Mouse (Mus musculus) testis, adult 2 months (tissue): ENCODE measurements at regions not wholly inside any gene's neighbourhood (a gene's known extent, or its start where the extent isn't known, plus 50 kb on each side); places are given as distances from the start of the nearest gene placed in this dataset.

ENCODE experiments used
- CTCF ChIP-seq: fragments of 200-500 bp; IDR thresholded peaks from 2 replicates; pipeline ENCODE4 v1.5.1; 2012; ENCODE audit warnings: low read depth, mild to moderate bottlenecking, inconsistent platforms, low read length, moderate library complexity; ENCODE audit not compliant: control insufficient read depth, insufficient read depth, insufficient replicate concordance
- POLR2A ChIP-seq: fragments of 200-500 bp; IDR thresholded peaks from 2 replicates; pipeline ENCODE4 v1.6.1; 2012; ENCODE audit warnings: low read depth, mild to moderate bottlenecking, inconsistent platforms, low read length, moderate library complexity; ENCODE audit not compliant: control insufficient read depth

DNA sequence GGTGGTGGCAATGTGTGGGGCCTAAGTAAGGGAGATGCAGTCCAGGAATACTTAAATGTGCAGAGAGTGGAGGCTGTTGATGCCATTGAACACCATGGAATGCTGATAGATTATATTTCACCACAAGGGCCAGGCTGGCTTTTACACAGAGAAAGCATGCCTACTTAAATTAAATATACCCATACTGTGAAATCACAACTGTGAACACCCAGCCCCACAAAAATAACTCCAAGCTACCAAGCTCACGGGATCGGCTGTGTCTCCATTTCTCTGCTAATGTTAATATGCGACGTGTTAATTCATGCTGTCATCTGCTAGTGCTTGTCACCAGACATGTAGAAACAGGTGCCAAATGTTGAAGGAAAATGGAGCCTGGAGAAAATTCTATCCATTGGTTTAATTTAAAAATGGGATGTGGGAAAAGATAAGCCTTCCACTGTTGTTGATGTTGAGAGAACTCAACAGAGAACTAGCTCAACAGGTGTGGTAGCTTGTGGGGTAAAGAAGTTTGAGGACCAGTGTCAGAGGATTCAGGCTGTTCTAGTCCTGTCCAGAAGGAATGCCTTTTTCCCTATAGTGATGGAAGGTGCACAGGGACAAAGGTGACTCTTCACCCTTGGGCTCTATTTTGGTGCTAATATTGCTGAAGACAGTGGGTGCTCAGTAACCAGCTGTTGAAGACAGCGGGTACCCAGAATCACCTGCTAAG lies 161.6 kb upstream of the Marcks start:
- no peak for TF ChIP-seq CTCF
- TF ChIP-seq POLR2A, result no peak
